Mouse (Mus musculus) heart, embryonic 13.5 days (tissue): ENCODE measurements at regions not wholly inside any gene's neighbourhood (a gene's known extent, or its start where the extent isn't known, plus 50 kb on each side); places are given as distances from the start of the nearest gene placed in this dataset.

ENCODE experiments used
- ATAC-seq: fragments of 200-750 bp; cut with Nextera tagmentation; 2 replicates; pipeline ENCODE4 v1.8.0; 2017; ENCODE audit warnings: moderate TSS enrichment; ENCODE audit not compliant: insufficient number of reproducible peaks, low FRiP score, low TSS enrichment; ENCODE audit errors: extremely low read depth
- H3K27ac ChIP-seq: fragments of 300-500 bp; sonication (generic); replicated peaks from 2 replicates; pipeline ENCODE4 v1.5.1; 2015; ENCODE audit warnings: moderate library complexity, mild to moderate bottlenecking, inconsistent platforms
- H3K27me3 ChIP-seq: fragments of 300-500 bp; sonication (generic); replicated peaks from 2 replicates; pipeline ENCODE4 v1.6.1; 2015; ENCODE audit warnings: mild to moderate bottlenecking, inconsistent platforms
- H3K36me3 ChIP-seq: fragments of 300-500 bp; sonication (generic); 2 replicates; pipeline ENCODE4 v1.6.1; 2015; ENCODE audit warnings: mild to moderate bottlenecking, inconsistent platforms
- H3K4me1 ChIP-seq: fragments of 300-500 bp; sonication (generic); 2 replicates; pipeline ENCODE4 v1.6.1; 2015; ENCODE audit warnings: inconsistent platforms
- H3K4me2 ChIP-seq: fragments of 300-500 bp; sonication (generic); 2 replicates; pipeline ENCODE4 v1.6.1; 2015; ENCODE audit warnings: inconsistent platforms, mild to moderate bottlenecking, moderate library complexity
- H3K4me3 ChIP-seq: fragments of 300-500 bp; sonication (generic); 2 replicates; pipeline ENCODE4 v1.5.1; 2015; ENCODE audit warnings: moderate library complexity, mild to moderate bottlenecking, inconsistent platforms
- H3K9ac ChIP-seq: fragments of 300-500 bp; sonication (generic); 2 replicates; pipeline ENCODE4 v1.6.1; 2015; ENCODE audit warnings: inconsistent platforms, mild to moderate bottlenecking, moderate library complexity
- H3K9me3 ChIP-seq: fragments of 300-500 bp; sonication (generic); 2 replicates; pipeline ENCODE4 v1.6.1; 2016; ENCODE audit warnings: inconsistent platforms
- WGBS: fragments of 180-500 bp; shearing (Covaris S2); methylation state at CpG from one replicate; pipeline ENCODE4 v1.1.7; 2015; ENCODE audit warnings: mixed read lengths; 5-methylcytosine and 5-hydroxymethylcytosine counted together

DNA sequence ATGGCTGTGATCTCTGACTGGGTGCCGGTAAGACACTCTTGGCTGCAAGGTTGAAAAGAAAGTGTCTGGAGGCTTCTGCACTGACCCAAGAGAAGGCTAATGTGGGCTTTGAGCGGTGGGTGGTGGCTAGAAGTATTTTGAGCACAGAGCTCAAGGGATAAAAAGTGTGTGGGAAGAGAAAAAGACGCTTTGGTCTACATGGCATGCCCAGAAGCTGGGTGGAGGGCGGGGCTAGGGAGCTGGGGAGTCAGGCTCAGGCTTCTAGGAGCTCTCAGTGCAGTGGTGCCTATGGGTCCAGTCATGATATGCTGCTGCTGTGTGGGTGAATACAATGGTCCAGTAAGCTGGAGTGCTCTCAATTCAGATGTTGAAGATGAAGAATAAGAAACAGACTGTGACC is 152.1 kb downstream of the Efnb1 start:
- peaks cover 58% of the 10 kb centered on the region; the same call in 1 of the 2 replicates for H3K27me3 ChIP-seq
- WGBS: 72% methylated on average over 4 of the region's 4 CpGs
- no peak overlapping the region for H3K4me3 ChIP-seq
- H3K9ac ChIP-seq: no peak overlapping the region
- H3K27ac ChIP-seq: no peak overlapping the region
- H3K4me2 ChIP-seq: no peak overlapping the region
- H3K36me3 ChIP-seq: no peaks in the 10 kb centered on the region
- H3K4me1 ChIP-seq: peaks cover 51% of the 10 kb centered on the region
- no peaks in the 10 kb centered on the region for H3K9me3 ChIP-seq
- ATAC-seq: no peak

DNA sequence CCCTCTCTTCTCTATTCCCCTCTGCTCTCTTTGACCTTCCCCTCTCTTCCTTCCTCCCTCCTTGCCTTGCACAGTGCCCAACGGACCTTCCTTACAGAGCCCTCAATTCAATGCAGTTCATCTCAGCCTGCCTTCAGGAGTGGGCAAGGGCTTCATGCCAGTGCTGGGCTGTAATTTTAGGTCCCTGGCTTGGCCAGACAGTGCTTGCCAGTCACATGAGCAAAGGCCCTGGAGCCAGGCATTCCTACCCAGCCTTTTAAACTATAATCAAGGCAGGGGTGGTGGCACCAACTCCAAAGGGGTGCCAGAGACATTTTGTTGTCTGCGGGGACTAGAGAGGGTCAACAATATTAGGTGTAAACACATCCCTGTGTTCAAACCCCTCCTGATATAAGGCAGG is 150.9 kb downstream of the Efnb1 start:
- ATAC-seq: no peak
- no peak overlapping the region for H3K4me3 ChIP-seq
- WGBS: 56% methylated on average over 2 of the region's 2 CpGs
- H3K27me3 ChIP-seq: peaks cover 50% of the 10 kb centered on the region; the same call in 1 of the 2 replicates
- H3K4me2 ChIP-seq: no peak overlapping the region
- no peaks in the 10 kb centered on the region for H3K9me3 ChIP-seq
- H3K27ac ChIP-seq: 0 out of 2 replicates have a peak overlapping the region, but pooled peaks have one; percentile 83
- peaks cover 40% of the 10 kb centered on the region for H3K4me1 ChIP-seq
- no peaks in the 10 kb centered on the region for H3K36me3 ChIP-seq
- H3K9ac ChIP-seq: no peak overlapping the region

DNA sequence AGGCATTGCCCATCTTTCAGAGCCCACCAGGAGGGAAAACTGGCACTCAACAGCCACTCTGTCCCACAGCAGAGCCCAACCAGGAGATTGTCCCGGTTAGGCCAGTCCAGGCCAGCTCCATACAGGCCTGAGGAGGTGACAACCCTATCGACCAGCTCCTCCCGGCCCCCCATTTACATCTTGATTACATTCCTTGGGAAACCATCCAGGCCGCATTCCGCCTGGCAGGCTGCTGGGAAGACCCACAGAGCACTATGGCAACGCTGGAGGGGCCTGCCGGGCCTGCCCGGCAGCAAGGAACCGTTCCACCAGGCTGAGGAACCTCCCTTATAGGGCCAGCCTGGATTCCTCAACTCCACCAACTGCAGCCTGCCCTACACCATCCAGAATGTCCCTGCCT is 149.7 kb downstream of the Efnb1 start:
- Histone ChIP-seq H3K27me3 (peaks cover 52% of the 10 kb centered on the region), H3K9me3 (no peaks in the 10 kb centered on the region), H3K9ac (no peak overlapping the region), H3K4me1 (peaks cover 30% of the 10 kb centered on the region), H3K27ac (peak overlapping the region; percentile 83), H3K4me2 (no peak overlapping the region), H3K4me3 (no peak overlapping the region), H3K36me3 (no peaks in the 10 kb centered on the region)
- WGBS: 11% methylated on average over 9 of the region's 9 CpGs
- peak; percentile 80 for ATAC-seq

DNA sequence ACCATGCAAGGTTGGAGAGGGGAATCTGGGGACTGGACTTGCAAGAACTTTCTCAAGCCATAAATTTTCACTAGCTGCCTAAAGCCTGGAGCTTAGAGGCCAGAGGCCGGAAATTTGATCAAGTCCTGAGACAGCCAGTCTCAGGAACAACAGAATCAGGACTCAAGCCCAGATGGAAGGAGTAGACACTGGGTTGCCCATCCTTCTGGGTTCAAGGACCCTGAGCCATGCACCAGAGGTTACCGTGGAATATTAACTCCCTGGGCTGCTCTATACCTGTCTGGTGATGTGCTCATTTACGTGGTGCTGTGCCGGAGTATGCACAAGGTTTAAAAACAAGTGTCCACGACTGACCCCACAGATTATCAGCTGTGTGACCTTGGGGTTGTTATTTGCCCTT is 145.1 kb downstream of the Efnb1 start:
- peaks cover 10% of the 10 kb centered on the region for H3K4me1 ChIP-seq
- WGBS: 57% methylated on average over 5 of the region's 5 CpGs
- no peak overlapping the region for H3K9ac ChIP-seq
- H3K36me3 ChIP-seq: no peaks in the 10 kb centered on the region
- peaks cover 44% of the 10 kb centered on the region for H3K27me3 ChIP-seq
- H3K4me2 ChIP-seq: no peak overlapping the region
- H3K9me3 ChIP-seq: no peaks in the 10 kb centered on the region
- no peak for ATAC-seq
- no peak overlapping the region for H3K27ac ChIP-seq
- H3K4me3 ChIP-seq: no peak overlapping the region

- H3K4me3 ChIP-seq: no peak overlapping the region
Measured at GRCm38 (mm10) chrX:99280543-99280942, 144.6 kb downstream of the Efnb1 start.

DNA sequence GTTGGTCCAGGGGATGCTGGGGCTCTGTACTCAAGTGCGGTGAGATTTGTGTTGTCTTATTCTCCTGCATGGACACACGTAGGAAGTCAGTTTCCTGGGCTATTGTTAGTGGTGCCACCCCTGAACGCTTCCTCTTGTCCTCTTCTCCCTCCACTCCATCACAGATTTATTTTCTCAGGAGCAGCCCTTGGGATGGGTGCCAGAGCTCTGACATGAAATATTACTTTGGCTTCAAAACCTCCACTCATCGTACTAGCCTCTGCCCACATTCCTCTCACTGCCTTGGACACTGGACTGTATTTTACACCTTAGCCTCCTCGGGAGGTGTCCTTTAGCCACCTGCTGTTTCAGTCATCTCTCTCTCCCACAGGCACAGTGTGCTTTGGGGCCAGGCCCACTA is 139.6 kb downstream of the Efnb1 start:
- Histone ChIP-seq H3K9ac (no peak overlapping the region), H3K9me3 (no peaks in the 10 kb centered on the region), H3K4me3 (no peak overlapping the region), H3K36me3 (no peaks in the 10 kb centered on the region), H3K4me1 (no peaks in the 10 kb centered on the region), H3K27ac (no peak overlapping the region), H3K27me3 (peaks cover 49% of the 10 kb centered on the region), H3K4me2 (no peak overlapping the region)
- ATAC-seq: no peak
- 60% methylated on average over 5 of the region's 5 CpGs for WGBS

More at GRCm38 (mm10) chrX:99280543-99280942, 144.6 kb downstream of the Efnb1 start:
- Histone ChIP-seq H3K9ac (no peak overlapping the region), H3K4me2 (no peak overlapping the region), H3K4me1 (peaks cover 6% of the 10 kb centered on the region), H3K36me3 (no peaks in the 10 kb centered on the region), H3K9me3 (no peaks in the 10 kb centered on the region), H3K27me3 (peaks cover 45% of the 10 kb centered on the region), H3K27ac (no peak overlapping the region)
- 43% methylated on average over 5 of the region's 5 CpGs for WGBS
- no peak for ATAC-seq

DNA sequence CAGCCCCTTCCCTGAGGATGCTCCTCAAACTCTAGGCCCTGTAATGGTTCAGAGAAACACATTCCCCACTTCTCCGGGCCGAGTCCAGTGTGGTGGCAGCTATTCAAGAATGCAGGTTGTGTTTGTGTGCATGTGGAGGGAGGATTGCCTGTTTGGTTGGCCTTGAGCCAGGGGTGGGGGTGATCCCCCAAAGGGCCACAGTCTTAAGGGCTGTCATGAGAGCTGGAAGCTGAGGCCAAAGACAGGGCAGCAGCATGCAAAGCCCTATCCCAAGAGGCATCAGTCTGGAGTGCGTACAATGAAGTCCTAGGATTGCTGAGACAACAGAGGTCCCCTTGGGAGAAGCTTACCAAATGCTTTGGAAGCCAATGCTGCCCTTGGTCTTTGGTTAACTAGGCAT is 136.0 kb downstream of the Efnb1 start:
- H3K4me1 ChIP-seq: no peaks in the 10 kb centered on the region
- peaks cover 5% of the 10 kb centered on the region; the same call in 1 of the 2 replicates for H3K9me3 ChIP-seq
- H3K36me3 ChIP-seq: no peaks in the 10 kb centered on the region
- no peak overlapping the region for H3K4me3 ChIP-seq
- no peak for ATAC-seq
- 34% methylated on average over 3 of the region's 3 CpGs for WGBS
- peaks cover 31% of the 10 kb centered on the region; the same call in 1 of the 2 replicates for H3K27me3 ChIP-seq
- no peak overlapping the region for H3K27ac ChIP-seq
- no peak overlapping the region for H3K4me2 ChIP-seq
- no peak overlapping the region for H3K9ac ChIP-seq

GRCm38 (mm10) chrX:99249038-99249607 is 113.2 kb downstream of the Efnb1 start:
- Histone ChIP-seq H3K9ac (no peak overlapping the region), H3K36me3 (no peaks in the 10 kb centered on the region), H3K4me2 (no peak overlapping the region), H3K4me1 (no peaks in the 10 kb centered on the region), H3K27ac (no peak overlapping the region), H3K27me3 (peaks cover 80% of the 10 kb centered on the region), H3K4me3 (no peak overlapping the region), H3K9me3 (no peaks in the 10 kb centered on the region)
- no peak for ATAC-seq
- 80% methylated on average over 5 of the region's 5 CpGs for WGBS

DNA sequence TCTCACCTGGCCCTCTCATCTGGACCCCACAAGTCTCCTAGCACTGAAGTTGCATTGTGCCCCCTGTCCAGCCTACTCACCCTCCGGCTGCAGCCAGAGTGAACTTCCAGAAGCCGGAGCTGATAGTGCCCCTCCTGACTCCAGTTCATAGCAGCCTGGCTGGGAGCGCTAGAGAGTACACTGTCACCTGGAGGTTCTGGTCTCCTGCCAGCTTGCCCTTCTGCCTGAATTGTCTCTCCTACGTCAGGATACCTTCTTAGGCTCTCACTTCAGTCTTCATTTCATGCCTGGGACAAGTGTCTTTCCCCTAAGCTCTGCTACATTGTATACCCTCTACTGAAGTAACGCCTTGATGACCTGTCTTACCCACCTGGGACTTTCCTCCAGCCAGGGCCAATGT is 112.3 kb downstream of the Efnb1 start:
- H3K27ac ChIP-seq: no peak overlapping the region
- H3K9ac ChIP-seq: no peak overlapping the region
- WGBS: 68% methylated on average over 5 of the region's 5 CpGs

GRCm38 (mm10) chrX:99246704-99247103 is 110.8 kb downstream of the Efnb1 start:
- peaks cover 73% of the 10 kb centered on the region for H3K27me3 ChIP-seq
- no peak overlapping the region for H3K27ac ChIP-seq
- H3K9me3 ChIP-seq: no peaks in the 10 kb centered on the region
- no peaks in the 10 kb centered on the region for H3K36me3 ChIP-seq
- WGBS: 67% methylated on average over 2 of the region's 2 CpGs
- no peak overlapping the region for H3K4me2 ChIP-seq
- no peak overlapping the region for H3K9ac ChIP-seq
- ATAC-seq: no peak
- peaks cover 4% of the 10 kb centered on the region for H3K4me1 ChIP-seq
- no peak overlapping the region for H3K4me3 ChIP-seq

More for the DNA sequence above, 112.3 kb downstream of the Efnb1 start:
- ATAC-seq: no peak
- H3K4me2 ChIP-seq: no peak overlapping the region
- no peaks in the 10 kb centered on the region for H3K4me1 ChIP-seq
- peaks cover 80% of the 10 kb centered on the region for H3K27me3 ChIP-seq
- H3K9me3 ChIP-seq: no peaks in the 10 kb centered on the region
- H3K4me3 ChIP-seq: no peak overlapping the region
- H3K36me3 ChIP-seq: no peaks in the 10 kb centered on the region

DNA sequence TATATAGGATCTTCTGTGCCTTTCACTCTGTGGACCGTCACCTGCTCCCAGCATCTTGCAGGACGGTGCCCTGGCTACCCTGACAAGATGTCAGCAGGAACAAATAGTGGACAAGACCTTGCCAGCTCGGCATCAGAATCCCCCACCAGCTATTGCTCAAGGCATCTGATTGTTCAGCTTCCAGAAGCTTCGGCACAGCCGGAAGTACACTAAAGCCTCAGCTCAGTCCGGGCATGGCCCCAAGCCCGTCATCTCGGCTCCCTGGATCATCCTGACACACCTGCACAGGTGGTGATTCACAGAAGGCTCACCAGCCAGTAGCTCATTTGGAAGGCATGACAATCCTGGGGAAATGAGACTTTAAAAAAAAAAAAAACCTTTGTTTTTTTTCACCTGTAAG is 110.1 kb downstream of the Efnb1 start:
- WGBS: 69% methylated on average over 8 of the region's 8 CpGs
- Histone ChIP-seq H3K9ac (no peak overlapping the region), H3K4me3 (no peak overlapping the region), H3K4me2 (no peak overlapping the region), H3K27me3 (peaks cover 71% of the 10 kb centered on the region), H3K27ac (no peak overlapping the region), H3K36me3 (no peaks in the 10 kb centered on the region), H3K4me1 (peaks cover 11% of the 10 kb centered on the region), H3K9me3 (no peaks in the 10 kb centered on the region)
- ATAC-seq: no peak

GRCm38 (mm10) chrX:99245541-99245940 is 109.6 kb downstream of the Efnb1 start:
- Histone ChIP-seq H3K4me2 (no peak overlapping the region), H3K4me1 (peaks cover 11% of the 10 kb centered on the region), H3K4me3 (no peak overlapping the region), H3K9ac (no peak overlapping the region), H3K27ac (no peak overlapping the region), H3K27me3 (peaks cover 71% of the 10 kb centered on the region), H3K9me3 (no peaks in the 10 kb centered on the region), H3K36me3 (no peaks in the 10 kb centered on the region)
- WGBS: 82% methylated on average over 3 of the region's 3 CpGs
- no peak for ATAC-seq
